In the genomic region with DNA sequence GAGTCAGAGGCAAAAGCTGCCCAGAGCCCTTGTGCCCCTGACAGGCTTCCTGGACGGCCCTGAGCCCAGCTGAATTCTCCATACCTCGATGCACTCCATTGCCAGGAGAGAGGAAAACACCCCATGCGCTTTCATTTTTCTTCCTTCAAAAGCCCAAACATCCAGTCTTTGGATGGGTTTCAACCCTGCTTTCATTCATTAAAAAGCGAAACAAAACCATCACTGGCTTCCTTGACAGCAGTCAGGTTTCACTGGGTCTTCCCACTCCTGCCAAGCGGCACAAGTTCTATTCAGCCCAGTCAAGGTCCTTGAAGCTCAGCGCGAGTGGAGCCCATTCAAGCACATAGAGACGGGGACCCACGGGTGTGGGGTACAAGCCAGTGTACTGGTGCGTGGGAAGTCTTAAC, we compare ENCODE assay signal across 15 mouse cellular contexts.
DNase-seq lines count a peak whose midpoint lies in the region; ATAC-seq and TF ChIP-seq lines count a peak whose summit lies in the region.
"Had no signal": no experiment of that assay in that cellular context is flagged by ENCODE, and none has a peak within 500 bp of the region (broad histone marks: within the 10 kb centered on the region; RNA-seq: fewer than 3 reads in every experiment).

No protein-coding gene starts in this region.

- intact Hi-C loops in heart, postnatal 10 days (cut with DNase I): no loop called here

- peak; percentile 91 for DNase-seq in heart, adult 11 months
- no peak for DNase-seq in heart, postnatal 10 days
- DNase-seq in kidney, adult 11 months: no peak
- DNase-seq in right cerebral cortex, postnatal 4 days: peak; percentile 7
- DNase-seq in right cerebral cortex, postnatal 25 days: no peak
- no peak for DNase-seq in liver, postnatal 0 days
- DNase-seq in embryo, embryonic 9.5 days (ENCODE audit: extremely low spot score): no peak
- DNase-seq: B cell, adult 2 months; cerebellum, adult 9-11 months; layer of hippocampus, postnatal 36 days; lung, adult 2 months had no signal

- no peak overlapping the region for H3K4me3 ChIP-seq in kidney, embryonic 16.5 days (ENCODE audit: low read length)
- H3K4me3 ChIP-seq in liver, postnatal 0 days (ENCODE audit: low read depth, low read length): no peak overlapping the region
- H3K4me3 ChIP-seq: forebrain, embryonic 13.5 days had no signal

- peaks cover 33% of the 10 kb centered on the region for H3K4me1 ChIP-seq in kidney, embryonic 16.5 days (ENCODE audit: insufficient read depth, low read length)
- no peaks in the 10 kb centered on the region for H3K4me1 ChIP-seq in liver, postnatal 0 days (ENCODE audit: insufficient read depth)
- H3K4me1 ChIP-seq: forebrain, embryonic 13.5 days had no signal

- 0 out of 2 replicates have a peak overlapping the region, but pooled peaks have one; percentile 18 for H3K4me2 ChIP-seq in kidney, embryonic 16.5 days (replicated peaks; ENCODE audit: low read depth, low read length)
- no peak overlapping the region for H3K4me2 ChIP-seq in liver, postnatal 0 days (ENCODE audit: low read depth, low read length)
- H3K4me2 ChIP-seq: forebrain, embryonic 13.5 days had no signal

- no peak for ATAC-seq in kidney, embryonic 16.5 days (ENCODE audit: low FRiP score, low TSS enrichment)
- no peak for ATAC-seq in liver, postnatal 0 days
- ATAC-seq: forebrain, embryonic 13.5 days had no signal

- H3K36me3 ChIP-seq in kidney, embryonic 16.5 days (ENCODE audit: insufficient read depth, low read length): no peaks in the 10 kb centered on the region
- H3K36me3 ChIP-seq in liver, postnatal 0 days (replicated peaks; ENCODE audit: insufficient read depth, low read length): no peaks in the 10 kb centered on the region

- peak overlapping the region; percentile 71 for H3K27ac ChIP-seq in kidney, embryonic 16.5 days (ENCODE audit: low read length)
- no peak overlapping the region for H3K27ac ChIP-seq in liver, postnatal 0 days (ENCODE audit: low read depth)
- H3K27ac ChIP-seq: forebrain, embryonic 13.5 days; macrophage; stomach, postnatal 0 days had no signal

- no peaks in the 10 kb centered on the region for H3K27me3 ChIP-seq in kidney, embryonic 16.5 days (ENCODE audit: insufficient read depth, low read length)
- no peaks in the 10 kb centered on the region for H3K27me3 ChIP-seq in liver, postnatal 0 days (ENCODE audit: insufficient read depth, low read length)
- H3K27me3 ChIP-seq: forebrain, embryonic 13.5 days had no signal

- no peaks in the 10 kb centered on the region for H3K9me3 ChIP-seq in kidney, embryonic 16.5 days (ENCODE audit: low read length)
- H3K9me3 ChIP-seq in liver, postnatal 0 days (ENCODE audit: low read length): no peaks in the 10 kb centered on the region
- H3K9me3 ChIP-seq: forebrain, embryonic 13.5 days had no signal

- TF ChIP-seq EP300 in liver, postnatal 0 days (IDR thresholded peaks at IDR 0.05; ENCODE audit: low read depth): no peak

- WGBS in kidney, embryonic 16.5 days: 55% methylated on average over 10 of the region's 10 CpGs
- 76% methylated on average over 10 of the region's 10 CpGs for WGBS in liver, postnatal 0 days (ENCODE audit: insufficient replicate concordance)

- no peak overlapping the region for H3K9ac ChIP-seq in kidney, embryonic 16.5 days (replicated peaks; ENCODE audit: low read length)
- no peak overlapping the region for H3K9ac ChIP-seq in liver, postnatal 0 days (replicated peaks)
- H3K9ac ChIP-seq: forebrain, embryonic 13.5 days had no signal

- no peak for TF ChIP-seq CTCF in liver, postnatal 0 days (IDR thresholded peaks at IDR 0.05; ENCODE audit: low read depth)

Comparison
In these comparisons a context has a peak if more than half of its experiments do, and no peak if none do; other contexts are left out.
1. DNase-seq: peak in heart, adult 11 months (single experiment) and right cerebral cortex, postnatal 4 days (single experiment); none in heart, postnatal 10 days (0 of 2), kidney, adult 11 months (single experiment), right cerebral cortex, postnatal 25 days (single experiment), liver, postnatal 0 days (single experiment) and embryo, embryonic 9.5 days (single experiment).